Comparison of ENCODE assay signal across 1 mouse cellular context in genomic region chr4:129097006-129097405, GRCm38 (mm10).
A peak's percentile ranks its signal among the peaks of the same experiment; 100 is the strongest.
TF ChIP-seq lines count a peak whose summit lies in the region.

No protein-coding gene starts in this region.

TF ChIP-seq in ES-E14, 5 proteins besides CTCF, POLR2A, EP300 and RAD21:
- 0 out of 2 replicates have a peak, but pooled peaks have one; percentile 22 for TF ChIP-seq ZC3H11A (IDR thresholded peaks at IDR 0.05; ENCODE audit: borderline replicate concordance, low read depth, low read length)
- TF ChIP-seq MAFK (IDR thresholded peaks at IDR 0.05; ENCODE audit: insufficient read depth, low read depth, low read length) = no peak
